Mouse (Mus musculus): ENCODE data around the gene Gpc6.
"Not testable (repeated sequence)": the region's sequence is repeated elsewhere in the genome, so short reads cannot be mapped to it uniquely, and the experiment has no call there.

The Gpc6 gene

DNA sequence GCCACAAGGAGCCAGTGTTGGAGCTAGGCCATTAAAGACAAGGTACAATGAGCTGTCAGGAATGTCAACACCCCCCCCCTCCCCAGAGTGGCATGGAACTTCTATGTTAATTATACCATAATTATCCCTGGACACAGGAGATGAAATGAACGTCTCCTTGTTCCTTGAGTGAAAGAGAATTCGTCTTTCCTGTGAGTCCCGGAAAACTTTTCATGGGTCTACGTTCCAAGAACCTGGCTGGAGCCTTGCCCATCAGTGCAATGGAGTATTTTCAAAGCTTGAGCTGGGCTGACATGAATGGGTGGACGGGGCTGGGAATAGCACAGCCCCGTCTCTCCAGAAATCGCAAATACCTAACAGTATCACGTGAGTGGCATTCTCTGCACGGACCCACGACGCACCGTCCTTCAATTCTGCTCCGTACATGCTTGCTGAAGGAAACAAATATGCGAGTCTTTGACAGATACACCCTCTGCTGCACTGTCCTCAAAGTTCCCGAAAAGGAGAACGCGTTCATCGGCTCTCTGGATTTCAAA, 444.3 kb downstream of the Gpc6 start:
- no peak for DNase-seq (ENCODE audit: low spot score in 2 of 2)

DNA sequence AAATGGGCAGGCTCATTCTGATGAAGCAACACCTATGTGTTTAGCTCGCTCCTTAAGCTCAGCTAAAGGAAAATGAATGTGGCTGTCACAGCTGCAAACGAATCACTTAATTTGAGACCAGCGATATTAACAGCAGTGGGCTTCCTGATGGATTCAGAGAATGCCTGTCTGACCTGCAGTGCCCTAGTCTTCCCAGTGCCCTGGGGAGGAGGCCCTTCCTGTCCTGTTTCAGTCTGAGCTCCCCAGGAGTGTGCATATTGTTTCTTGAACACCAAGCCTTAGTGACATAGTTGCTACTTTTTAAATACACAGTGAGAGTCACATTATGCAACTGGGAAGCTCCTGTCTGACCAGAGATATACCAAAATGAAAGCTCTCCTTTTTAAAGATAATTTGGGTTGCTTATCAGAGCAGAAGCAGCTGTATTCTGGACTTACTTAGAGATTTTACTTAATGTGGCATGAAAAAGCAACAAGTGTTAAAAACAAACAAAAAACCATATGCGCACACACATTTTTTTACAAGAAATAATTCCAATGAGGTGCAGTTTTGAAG, 451.8 kb downstream of the Gpc6 start:
- no peak for DNase-seq (ENCODE audit: low spot score in 2 of 2)

DNA sequence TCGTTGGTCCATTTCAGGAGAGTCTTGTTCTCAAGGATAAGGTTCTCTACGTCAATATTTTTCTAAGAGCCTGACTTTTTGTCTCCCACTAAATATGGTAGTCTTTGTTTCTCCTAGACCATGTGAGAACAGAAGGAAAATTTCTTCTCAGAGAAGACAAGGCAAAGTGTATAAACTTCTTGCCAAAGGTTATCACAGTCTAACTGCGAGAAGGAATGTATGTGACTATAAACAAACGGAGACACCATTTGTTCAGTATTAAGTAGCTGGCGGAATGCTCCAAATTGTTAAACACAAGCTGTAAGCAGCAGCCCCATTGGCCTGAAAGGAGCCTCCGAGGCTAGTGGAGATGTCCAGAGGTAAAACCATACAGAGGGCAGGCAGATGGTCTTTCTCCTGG, 454.9 kb downstream of the Gpc6 start:
- DNase-seq (ENCODE audit: low spot score in 2 of 2), result no peak

DNA sequence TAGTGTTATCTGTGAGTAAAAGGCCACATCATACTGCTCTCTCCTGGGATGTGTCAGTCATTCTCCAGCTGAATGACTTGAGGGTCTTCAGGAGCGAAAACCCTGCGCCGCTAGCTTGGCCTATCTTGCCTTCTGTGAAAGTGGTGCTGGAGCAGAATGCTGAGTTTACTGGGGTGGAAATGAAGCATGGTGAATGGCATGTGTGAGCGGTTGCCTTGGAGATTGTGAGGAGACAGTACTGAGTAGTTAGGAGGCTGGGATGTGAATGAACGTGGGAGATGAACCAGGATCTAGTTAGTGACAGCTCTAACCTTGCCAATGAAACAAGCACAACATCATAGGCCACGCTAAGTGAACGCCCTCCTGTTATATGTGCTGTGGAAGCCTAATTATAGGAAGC, 458.1 kb downstream of the Gpc6 start:
- no peak for DNase-seq (ENCODE audit: low spot score in 2 of 2)

DNA sequence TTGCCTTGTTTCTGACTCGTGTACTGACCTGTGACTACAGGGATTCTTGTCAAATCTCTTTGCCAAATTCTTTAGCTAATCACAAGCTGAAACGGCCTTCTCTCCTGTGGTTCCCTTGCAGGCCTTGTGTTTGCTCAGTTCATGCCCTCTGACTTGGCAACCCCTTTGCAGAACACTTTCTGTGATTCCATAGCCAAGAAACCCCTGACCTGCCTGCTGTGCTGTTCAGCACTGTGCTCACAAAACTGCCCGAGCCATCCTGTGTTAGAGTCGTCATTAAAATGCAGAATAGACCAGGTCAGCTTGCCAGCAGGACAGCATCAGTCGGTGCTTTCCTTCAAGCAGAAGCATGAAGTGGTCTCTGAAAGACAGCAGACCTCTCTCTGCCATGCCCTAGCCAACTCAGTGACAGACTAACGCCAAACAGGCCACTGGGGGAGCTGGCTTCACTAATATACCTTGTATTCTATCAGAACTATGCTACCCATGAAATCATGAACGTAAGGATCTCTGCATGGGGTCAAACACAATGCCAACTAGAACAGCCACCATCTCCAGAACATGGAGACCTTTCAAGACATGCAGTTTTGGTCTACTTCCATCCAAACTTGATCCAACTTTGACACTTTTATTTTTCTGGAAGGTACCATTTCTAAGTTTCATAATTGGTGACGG, 459.1 kb downstream of the Gpc6 start:
- no peak for DNase-seq (ENCODE audit: low spot score in 2 of 2)

DNA sequence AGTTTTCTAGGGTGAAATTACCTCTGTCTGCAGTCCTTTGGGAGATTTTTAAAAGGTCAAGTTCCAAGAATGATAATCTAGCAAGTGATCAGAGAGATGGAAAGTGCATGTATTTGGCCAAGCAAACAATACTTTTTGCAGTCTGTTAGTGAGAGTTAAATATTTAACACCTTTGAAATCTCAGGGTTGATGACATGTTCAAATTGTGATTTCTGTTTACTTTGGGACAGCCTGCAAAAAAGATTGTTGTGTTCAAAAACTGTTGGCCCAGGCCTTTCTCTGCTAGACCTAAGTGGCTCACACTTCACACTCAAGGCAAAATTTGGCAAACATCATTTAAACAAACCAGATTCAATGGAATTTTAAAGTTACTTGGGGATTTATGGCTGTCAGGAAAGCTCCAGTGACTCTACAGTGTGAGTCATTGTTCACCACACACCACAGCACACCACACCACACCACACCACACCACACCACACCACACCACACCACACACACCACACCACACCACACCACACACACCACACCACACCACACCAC, 460.7 kb downstream of the Gpc6 start:
- DNase-seq (ENCODE audit: low spot score in 2 of 2), result no peak

DNA sequence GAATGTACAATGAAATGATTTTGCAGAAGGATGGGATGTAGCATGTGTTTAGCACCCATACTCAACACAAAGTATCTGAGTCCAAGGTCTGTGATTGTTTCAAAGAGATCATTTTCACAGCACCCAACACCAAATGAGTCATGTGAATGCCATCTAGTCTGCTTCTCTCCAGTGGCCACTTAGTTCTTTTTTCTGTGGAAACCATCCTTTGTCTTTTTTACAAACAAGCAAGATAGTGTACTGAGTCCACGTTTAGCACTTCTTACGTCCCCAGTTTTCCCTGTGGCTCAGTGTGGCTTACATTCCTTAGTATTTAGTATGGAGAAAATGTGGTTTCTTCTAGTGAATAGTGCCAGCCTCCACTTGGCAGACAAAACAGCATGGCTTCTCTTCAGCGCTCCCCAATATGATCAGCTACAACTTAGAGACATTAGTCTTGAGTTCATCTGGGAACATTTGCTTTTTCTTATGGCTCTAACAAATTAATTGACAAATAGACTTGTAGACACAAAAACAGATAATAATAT, 465.7 kb downstream of the Gpc6 start:
- DNase-seq (ENCODE audit: low spot score in 2 of 2), result no peak

DNA sequence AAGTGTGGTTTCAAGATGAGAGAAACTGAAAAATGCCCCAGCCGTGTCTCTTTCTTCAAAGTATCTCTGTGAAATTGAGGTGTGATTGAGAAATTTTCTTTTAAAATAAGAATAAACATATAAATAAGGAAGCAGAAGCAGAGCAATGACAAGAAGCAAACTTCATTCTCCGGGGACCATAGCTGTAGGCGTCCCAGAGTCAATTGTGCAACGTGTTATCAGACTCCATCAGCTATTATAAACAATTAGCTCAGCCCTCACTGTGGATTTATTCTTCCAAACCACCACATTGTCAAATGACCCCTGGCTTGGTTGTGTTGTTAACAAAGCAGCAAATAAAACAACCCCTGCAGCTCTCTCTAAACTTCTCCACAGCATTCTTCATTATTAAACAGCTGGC, 466.3 kb downstream of the Gpc6 start:
- no peak for DNase-seq (ENCODE audit: low spot score in 2 of 2)

DNA sequence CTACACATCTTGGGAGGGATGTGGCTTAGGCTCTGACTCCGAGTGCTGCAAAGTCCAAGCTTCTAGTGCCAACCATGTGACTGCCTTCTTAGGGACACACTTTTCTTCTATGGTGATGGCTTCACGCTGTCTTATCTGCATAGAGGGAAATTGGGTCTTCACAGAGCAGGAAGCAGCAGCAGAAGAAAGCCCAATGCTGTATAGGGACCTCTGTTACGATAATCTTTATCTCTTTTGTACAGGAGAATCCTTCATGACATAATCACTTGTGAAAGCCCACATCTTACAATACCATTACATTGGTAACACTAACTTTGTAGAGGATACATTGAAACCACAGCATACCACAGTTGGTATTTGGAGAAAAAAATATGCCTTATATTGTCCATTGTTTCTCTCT, 472.1 kb downstream of the Gpc6 start:
- no peak for DNase-seq (ENCODE audit: low spot score in 2 of 2)

DNA sequence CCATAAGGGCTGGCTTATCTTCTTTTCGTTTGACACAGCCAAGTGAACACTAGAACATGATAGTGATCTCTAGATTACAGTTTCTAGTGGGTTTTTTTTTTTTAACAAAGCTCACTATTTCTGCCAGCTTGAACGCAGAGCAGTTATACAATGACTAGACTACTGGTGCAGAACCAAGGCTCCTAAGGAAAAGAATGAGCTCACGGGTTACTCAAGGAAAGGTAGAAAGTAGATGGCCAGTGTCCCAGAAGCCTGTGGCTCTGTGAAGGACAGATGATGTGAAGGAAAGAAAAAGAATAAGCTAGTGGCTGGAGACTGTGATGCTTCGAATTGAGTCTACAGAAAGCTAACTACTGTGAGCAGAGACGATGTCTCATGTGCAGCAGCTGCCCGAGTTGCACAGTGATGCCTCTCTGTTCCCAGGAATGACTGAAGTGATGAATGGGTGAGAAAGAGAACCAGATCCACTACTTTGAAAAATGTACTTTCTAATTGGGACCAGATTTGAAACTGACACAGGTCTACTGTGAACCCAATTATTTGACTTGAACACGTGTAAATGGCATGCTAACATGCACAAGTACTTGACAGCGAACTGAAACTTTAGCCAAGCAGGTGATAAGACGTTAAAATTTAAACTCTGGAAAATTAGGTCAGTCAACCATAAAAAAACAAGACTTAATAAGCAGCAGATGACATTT, 482.9 kb downstream of the Gpc6 start:
- DNase-seq (ENCODE audit: low spot score in 2 of 2), result no peak

DNA sequence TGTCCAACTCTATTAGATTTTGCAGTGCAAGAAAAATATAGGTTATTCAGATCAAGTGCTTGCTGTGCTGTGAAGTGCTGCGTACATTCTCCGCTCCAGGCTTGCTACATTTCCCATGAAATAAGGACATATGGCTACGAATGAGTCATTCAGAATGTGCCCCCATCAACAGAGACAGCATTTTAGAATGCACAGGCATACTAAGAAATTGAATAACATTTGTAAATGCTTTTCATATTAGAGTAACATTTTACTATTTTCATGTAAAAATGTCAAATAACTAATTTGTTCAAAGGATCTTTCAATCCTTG, 483.4 kb downstream of the Gpc6 start:
- DNase-seq (ENCODE audit: low spot score in 2 of 2), result no peak

DNA sequence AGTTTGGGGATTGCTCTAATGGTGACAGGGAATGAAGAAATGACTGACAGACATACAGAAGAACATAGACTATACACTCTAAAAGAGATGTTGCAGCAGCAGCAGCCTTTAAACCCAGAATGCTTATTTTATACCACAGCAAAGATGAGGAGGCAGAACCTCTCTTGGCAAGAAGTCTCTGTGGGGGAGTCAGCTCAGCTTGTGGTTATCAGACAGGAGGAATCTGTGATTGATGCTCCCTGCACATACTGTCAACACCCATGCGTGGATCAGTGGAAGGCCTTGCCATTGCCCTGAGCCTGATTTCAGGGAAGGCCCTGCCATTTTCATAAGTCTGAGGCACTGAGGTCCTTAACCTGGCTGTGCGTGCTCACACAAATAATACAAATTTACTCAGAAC, 484.7 kb downstream of the Gpc6 start:
- no peak for DNase-seq (ENCODE audit: low spot score in 2 of 2)

DNA sequence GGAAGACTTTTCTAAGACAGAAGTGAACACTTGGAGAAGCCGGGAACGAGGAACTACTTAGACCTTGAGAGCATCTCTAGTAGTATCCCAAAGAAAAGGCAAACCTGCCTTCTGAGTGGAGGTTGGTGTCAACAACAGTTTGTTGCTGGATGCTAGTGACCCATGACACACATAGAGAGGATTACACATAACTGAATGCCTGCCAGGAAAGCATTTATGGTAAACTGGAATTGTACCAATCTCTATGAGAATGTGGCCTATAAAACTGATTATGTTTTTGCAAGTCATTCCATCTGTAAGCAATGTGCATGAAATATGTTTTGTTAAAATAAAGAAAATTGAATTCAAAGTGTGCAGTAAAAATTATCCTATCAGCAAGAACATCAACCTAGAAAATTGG, 485.4 kb downstream of the Gpc6 start:
- no peak for DNase-seq (ENCODE audit: low spot score in 2 of 2)

DNA sequence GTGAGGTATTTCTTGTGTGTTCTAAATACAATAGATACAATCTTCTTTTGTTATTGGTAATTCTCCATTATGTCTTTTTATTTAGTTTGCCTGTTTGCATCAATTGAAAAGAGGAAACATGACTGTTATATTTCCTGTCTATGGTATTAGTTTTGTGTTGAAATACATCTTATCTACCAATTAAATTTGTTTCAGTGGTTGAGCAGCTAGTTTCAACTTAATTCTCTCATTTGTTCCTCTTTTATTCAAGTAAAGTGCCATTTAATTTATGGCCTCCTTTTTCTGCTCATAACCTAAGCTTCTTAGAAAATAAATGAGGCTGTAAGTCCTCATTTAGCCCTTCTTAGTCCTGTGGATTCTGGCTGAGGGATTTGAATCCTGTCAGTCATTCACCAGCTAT, 489.9 kb downstream of the Gpc6 start:
- DNase-seq (ENCODE audit: low spot score in 2 of 2), result no peak

DNA sequence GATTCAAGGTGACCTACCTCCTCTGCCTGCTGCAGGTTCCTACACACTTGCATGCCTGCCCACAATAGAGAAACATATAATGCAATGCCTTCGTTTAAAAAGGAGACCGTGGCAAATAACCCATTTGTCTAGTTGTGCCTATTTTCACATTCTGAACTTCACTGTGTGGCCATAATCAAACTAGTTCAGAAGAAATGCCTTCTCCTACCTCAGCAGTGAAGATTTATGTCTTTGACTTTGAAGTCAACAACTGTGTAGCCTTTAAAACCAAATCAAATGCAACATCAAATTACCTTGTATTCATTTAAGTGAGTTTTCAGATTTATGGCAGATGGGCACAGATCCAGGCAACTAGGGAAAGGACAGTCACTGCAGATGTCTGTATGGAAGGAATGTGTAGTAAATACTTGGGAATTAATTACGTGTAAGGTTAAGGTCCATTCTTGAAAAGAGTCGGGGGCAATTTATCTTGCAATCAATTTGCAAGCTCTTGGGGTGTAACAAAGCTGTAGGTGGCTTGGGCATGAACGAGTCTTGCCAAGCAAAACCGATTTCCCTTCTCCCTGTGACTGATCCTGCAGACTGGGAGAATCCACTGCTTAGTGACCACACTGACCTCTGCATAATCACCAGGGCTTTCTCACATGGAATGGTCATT, 494.6 kb downstream of the Gpc6 start:
- DNase-seq (ENCODE audit: low spot score in 2 of 2), result no peak

DNA sequence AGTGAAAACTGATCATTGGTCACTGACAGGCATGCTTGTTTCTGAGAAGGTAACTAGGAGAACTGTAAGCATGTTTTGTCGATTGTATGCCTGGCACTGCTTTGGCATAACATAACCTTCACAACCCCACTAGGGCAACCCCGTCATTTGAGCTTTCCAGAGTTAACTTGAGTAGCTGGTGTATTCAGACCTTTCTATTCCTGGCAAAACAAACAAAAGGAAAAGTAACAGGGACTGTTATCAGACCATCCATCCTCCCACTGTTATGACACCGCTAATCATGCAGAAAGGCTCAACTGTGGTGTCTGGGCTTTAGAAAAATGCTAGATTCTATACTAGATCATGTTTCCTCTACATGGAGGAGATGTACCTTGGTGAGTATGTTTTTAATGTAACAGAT, 496.1 kb downstream of the Gpc6 start:
- no peak for DNase-seq (ENCODE audit: low spot score in 2 of 2)

DNA sequence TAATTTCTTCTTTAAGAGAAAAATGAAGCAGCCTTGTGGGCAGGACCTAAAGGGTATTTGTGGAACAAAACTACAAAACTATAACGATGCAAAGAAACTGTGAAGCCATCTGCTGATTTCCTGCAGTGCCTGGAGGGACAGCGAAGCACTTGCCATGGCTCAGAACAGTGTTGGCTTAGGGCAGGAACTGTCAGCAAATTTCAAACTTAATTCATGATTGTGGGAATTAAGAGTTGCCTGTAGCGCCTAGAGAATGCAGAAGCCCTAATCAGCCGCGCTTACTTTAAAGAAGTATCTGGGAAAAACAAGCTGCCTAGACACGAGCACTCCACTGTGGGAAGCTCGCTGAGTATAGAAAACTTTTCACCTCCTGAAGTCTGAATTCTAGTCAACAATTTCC, 501.0 kb downstream of the Gpc6 start:
- no peak for DNase-seq (ENCODE audit: low spot score in 2 of 2)

DNA sequence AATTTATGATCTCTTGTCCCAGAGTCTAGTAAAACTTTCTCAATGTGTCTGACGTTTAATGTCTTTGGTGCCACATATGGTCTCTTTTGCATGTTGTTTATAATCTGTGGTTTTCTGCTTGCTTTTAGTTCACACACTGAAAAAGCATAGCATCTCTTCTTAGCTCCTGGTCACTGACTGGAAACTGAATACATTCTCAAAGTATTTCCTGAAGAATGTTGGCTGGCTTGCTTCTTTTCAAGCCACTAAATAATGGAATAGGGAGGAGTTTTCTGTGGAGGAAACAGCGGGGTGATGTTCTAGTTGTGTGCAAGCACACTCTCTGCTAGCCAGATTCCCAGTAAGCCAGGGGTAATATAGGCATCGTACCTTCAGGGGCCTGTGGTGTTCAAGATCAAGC, 502.7 kb downstream of the Gpc6 start:
- no peak for DNase-seq (ENCODE audit: low spot score in 2 of 2)

DNA sequence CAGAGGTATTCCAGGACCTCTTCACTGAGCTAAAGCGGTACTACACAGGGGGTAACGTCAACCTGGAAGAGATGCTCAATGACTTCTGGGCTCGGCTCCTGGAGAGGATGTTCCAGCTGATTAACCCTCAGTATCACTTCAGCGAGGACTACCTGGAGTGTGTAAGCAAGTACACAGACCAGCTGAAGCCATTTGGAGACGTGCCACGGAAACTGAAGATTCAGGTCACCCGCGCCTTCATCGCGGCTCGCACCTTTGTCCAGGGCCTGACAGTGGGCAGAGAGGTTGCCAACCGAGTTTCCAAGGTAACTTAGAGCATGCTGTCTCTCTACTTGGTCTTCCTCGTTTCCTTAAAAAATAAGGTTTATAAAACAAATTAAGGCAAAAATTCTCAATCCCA, 510.6 kb downstream of the Gpc6 start:
- no peak for DNase-seq (ENCODE audit: low spot score in 2 of 2)

DNA sequence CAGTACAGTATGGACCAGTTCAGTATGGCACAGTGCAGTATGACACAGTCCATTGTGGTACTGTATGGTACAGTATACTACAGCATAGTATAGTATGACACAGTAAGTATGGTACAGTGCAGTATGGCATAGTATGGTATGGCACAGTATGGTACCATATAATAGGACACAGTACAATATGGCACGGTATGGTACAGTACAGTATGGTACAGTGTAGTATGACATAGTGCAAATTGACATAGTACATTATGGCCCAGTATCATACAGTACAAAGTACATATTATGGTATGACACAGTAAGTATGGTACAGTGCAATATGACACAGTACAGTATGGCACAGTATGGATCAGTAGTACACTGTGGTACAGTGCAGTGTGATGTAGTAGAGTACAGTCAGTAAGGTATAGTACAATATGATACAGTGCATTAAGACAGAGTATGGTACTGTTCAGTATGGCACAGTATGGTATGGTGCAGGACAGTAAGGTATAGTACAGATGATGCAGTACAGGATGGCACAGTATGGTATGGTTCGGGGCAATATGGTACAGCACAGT, 521.6 kb downstream of the Gpc6 start:
- DNase-seq (ENCODE audit: low spot score in 2 of 2), result not testable (repeated sequence)

DNA sequence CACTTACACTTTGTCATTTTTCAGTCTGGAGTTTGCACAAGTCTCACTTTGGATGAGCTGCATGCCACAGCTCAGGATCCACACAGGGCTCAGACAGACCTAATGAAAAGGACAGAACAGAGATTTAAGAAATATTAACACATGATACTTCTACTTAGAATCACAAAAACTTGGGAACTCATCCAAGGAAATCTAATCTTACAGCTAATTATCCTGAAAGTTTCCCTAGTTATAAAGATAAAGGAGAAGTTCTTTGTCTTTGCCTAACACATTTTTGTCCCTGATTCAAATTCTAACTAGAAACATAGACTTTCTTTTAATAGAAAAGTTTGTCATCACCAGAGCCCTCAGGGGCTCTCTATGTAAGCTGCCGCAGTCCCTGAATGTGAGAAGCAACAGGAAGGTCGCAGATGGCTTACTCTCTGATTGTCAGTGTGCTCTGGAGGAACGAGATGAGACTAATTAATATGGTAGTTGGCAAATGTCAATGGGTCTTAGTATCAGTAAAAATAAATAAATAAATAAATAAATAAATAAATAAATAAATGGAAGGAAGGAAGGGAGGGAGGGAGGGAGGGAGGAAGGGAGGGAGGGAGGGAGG, 526.4 kb downstream of the Gpc6 start:
- no peak for DNase-seq (ENCODE audit: low spot score in 2 of 2)

DNA sequence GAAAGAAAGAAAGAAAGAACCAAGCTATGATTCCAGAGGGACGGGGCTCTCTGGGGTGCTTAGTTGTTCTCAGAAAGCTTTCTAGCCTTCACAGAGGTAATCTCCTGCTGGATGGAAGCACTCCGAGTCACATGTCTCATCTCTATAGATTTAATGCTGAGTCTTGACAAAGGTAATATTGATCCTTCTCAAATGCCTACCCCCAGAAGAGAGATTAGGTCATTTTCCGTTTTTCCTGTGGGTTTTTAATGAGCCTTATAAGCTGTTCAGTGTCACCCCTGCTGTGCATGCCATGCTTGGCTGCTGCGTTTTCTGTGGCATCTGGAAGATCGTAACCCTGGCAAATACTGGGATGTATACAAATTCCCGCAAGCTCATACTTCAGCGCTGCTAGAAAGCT, 527.0 kb downstream of the Gpc6 start:
- no peak for DNase-seq (ENCODE audit: low spot score in 2 of 2)

Measured in thymus, postnatal 10 days (tissue).